Comparison of ENCODE assay signal across 13 mouse cellular contexts in the genomic region with DNA sequence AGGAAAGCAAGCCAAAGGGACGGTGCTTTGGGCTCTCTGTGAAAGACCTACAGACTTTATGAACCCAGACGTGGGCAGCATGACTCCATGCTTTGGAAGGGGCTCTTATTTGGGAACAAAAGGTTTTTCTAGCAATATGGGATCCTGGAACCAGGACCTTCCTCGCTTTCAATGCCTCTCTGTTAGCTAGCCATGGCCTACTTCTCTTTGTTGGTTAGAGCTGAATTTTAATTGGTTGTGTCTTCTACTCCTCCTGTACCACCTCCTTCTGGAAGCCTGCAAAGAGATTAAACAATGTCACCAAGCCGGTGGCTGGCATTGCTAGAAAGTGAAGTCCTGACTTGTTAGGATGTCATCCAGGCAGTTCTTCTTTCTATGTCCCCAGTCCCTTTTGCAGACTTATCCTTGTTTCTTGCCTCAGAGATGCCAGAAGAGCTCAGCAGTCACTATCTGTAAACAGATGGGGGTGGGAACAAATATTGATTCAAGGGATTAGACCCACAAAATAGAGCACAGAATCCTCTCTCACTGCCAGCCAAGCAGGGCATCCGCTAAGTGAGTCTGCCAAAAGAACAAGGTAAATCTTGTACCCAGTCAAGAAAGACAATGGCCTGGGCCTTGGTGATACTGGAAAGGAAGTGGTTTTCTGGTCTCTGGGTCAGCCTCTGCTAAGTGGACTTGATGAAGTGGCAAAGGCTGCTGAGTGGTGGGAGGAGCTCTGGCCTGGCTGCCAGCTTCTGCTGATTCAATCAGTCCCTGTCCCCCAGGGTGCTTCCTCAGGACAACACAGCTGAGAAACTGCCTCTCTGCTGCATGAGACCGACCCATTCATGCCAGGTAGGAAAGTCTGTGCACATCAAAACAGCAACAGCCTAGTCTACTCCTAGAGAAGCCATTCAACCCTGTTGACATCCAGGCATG.
A peak's percentile ranks its signal among the peaks of the same experiment; 100 is the strongest.
DNase-seq lines count a peak whose midpoint lies in the region; ATAC-seq lines count a peak whose summit lies in the region.
"Had no signal": no experiment of that assay in that cellular context is flagged by ENCODE, and none has a peak within 500 bp of the region (broad histone marks: within the 10 kb centered on the region; RNA-seq: fewer than 3 reads in every experiment).

No protein-coding gene starts in this region.

- H3K27ac ChIP-seq in neural tube, embryonic 14.5 days (ENCODE audit: low read depth, low read length), result no peak overlapping the region
- H3K27ac ChIP-seq in heart, embryonic 11.5 days (ENCODE audit: low read depth, low read length), result no peak overlapping the region

- no peaks in the 10 kb centered on the region for H3K36me3 ChIP-seq in neural tube, embryonic 14.5 days (ENCODE audit: control insufficient read depth, insufficient read depth, low read length)
- no peaks in the 10 kb centered on the region for H3K36me3 ChIP-seq in heart, embryonic 11.5 days (ENCODE audit: control insufficient read depth, insufficient read depth, low read length)

- H3K4me2 ChIP-seq in neural tube, embryonic 14.5 days (ENCODE audit: low read depth, low read length), result no peak overlapping the region
- H3K4me2 ChIP-seq in heart, embryonic 11.5 days, result no peak overlapping the region
- H3K4me2 ChIP-seq: lung, embryonic 14.5 days had no signal

- peak; percentile 11 for DNase-seq in embryo, embryonic 10 days (ENCODE audit: low spot score)
- DNase-seq in embryo, embryonic 9.5 days (ENCODE audit: extremely low spot score), result no peak
- DNase-seq in left cerebral cortex, postnatal 4 days, result peak; percentile 28
- DNase-seq in left cerebral cortex, adult 11 months (ENCODE audit: low spot score), result no peak
- peak; percentile 11 to 33 for DNase-seq in layer of hippocampus, postnatal 14 days (ENCODE audit: low spot score in 2 of 2)
- DNase-seq: heart, adult 11 months; kidney, postnatal 14 days; lung, embryonic 14.5 days had no signal

- no peaks in the 10 kb centered on the region for H3K27me3 ChIP-seq in neural tube, embryonic 14.5 days (ENCODE audit: control insufficient read depth, insufficient read depth, low read length)
- H3K27me3 ChIP-seq in heart, embryonic 11.5 days (ENCODE audit: control insufficient read depth, insufficient read depth, low read length), result no peaks in the 10 kb centered on the region
- H3K27me3 ChIP-seq: Patski had no signal

- no peak overlapping the region for H3K4me3 ChIP-seq in neural tube, embryonic 14.5 days (ENCODE audit: low read depth, low read length)
- no peak overlapping the region for H3K4me3 ChIP-seq in heart, embryonic 11.5 days (ENCODE audit: low read depth, low read length)

- 70% methylated on average over 6 of the region's 6 CpGs for WGBS in neural tube, embryonic 14.5 days
- WGBS in heart, embryonic 11.5 days (ENCODE audit: insufficient replicate concordance), result 66% methylated on average over 6 of the region's 6 CpGs

- no peaks in the 10 kb centered on the region for H3K4me1 ChIP-seq in neural tube, embryonic 14.5 days (ENCODE audit: control insufficient read depth, insufficient read depth, low read length)
- H3K4me1 ChIP-seq in heart, embryonic 11.5 days (ENCODE audit: control insufficient read depth, insufficient read depth, low read length), result no peaks in the 10 kb centered on the region

- H3K9ac ChIP-seq in neural tube, embryonic 14.5 days (replicated peaks; ENCODE audit: low read depth, low read length), result no peak overlapping the region
- H3K9ac ChIP-seq in heart, embryonic 11.5 days (ENCODE audit: low read depth, low read length), result no peak overlapping the region
- H3K9ac ChIP-seq: lung, embryonic 14.5 days had no signal

- intact Hi-C loops in left cerebral cortex, postnatal 4 days (cut with DNase I), result no loop called here

- no peaks in the 10 kb centered on the region for H3K9me3 ChIP-seq in neural tube, embryonic 14.5 days (ENCODE audit: control insufficient read depth, low read length)
- no peaks in the 10 kb centered on the region for H3K9me3 ChIP-seq in heart, embryonic 11.5 days (replicated peaks; ENCODE audit: control insufficient read depth, low read length)

- ATAC-seq in neural tube, embryonic 14.5 days (ENCODE audit: low read depth), result peak; percentile 71
- ATAC-seq in heart, embryonic 11.5 days (replicated peaks; ENCODE audit: insufficient number of reproducible peaks, low FRiP score, low TSS enrichment), result no peak
- ATAC-seq in inflammation-experienced regulatory T-cells, adult 6 months, result no peak
- ATAC-seq: intestine, postnatal 0 days; Patski had no signal

Comparison
In these comparisons a context has a peak if more than half of its experiments do, and no peak if none do; other contexts are left out.
1. DNase-seq: peak in embryo, embryonic 10 days (single experiment), left cerebral cortex, postnatal 4 days (single experiment) and layer of hippocampus, postnatal 14 days (2 of 2); none in embryo, embryonic 9.5 days (single experiment) and left cerebral cortex, adult 11 months (single experiment).